Mouse (Mus musculus) erythroblast, embryonic 14.5 days (primary cell): ENCODE results near the gene Pdcd4. TPM values are rescaled to one million over a fixed set of nuclear protein-coding genes. Genes with fewer than 3 reads are reported as not detected.

Source experiments
- H3K27me3 ChIP-seq: 2 replicates; pipeline ENCODE4 v1.6.1; 2012; ENCODE audit warnings: inconsistent platforms; ENCODE audit not compliant: control insufficient read depth
- H3K36me3 ChIP-seq: 2 replicates; pipeline ENCODE4 v1.6.1; 2012; ENCODE audit warnings: mild to moderate bottlenecking, inconsistent platforms; ENCODE audit not compliant: control insufficient read depth
- H3K4me1 ChIP-seq: 2 replicates; pipeline ENCODE4 v1.6.1; 2012; ENCODE audit warnings: inconsistent platforms; ENCODE audit not compliant: control insufficient read depth
- H3K4me3 ChIP-seq: replicated peaks from 2 replicates; pipeline ENCODE3; 2012; ENCODE audit warnings: moderate library complexity, mild to moderate bottlenecking, inconsistent platforms
- H3K9me3 ChIP-seq: 2 replicates; pipeline ENCODE4 v1.6.1; 2012; ENCODE audit warnings: low read length, inconsistent platforms, mixed read lengths; ENCODE audit not compliant: control insufficient read depth
- GATA1 ChIP-seq: IDR thresholded peaks from 2 replicates; pipeline ENCODE4 v1.6.1; 2012; ENCODE audit warnings: low read length, inconsistent platforms, mixed read lengths
- TAL1 ChIP-seq: IDR thresholded peaks from 3 replicates; pipeline ENCODE4 v1.6.1; 2012; ENCODE audit warnings: low read length, inconsistent platforms, mixed read lengths
- polyA plus RNA-seq: library from polyadenylated mRNA; stranded (reverse); fragments of >175 nt; gene quantifications from 2 replicates; pipeline ENCODE4 v1.2.3, GENCODE M21; 2012

Gene Pdcd4
- polyA plus RNA-seq, 1 experiment: 0.73 TPM

DNA sequence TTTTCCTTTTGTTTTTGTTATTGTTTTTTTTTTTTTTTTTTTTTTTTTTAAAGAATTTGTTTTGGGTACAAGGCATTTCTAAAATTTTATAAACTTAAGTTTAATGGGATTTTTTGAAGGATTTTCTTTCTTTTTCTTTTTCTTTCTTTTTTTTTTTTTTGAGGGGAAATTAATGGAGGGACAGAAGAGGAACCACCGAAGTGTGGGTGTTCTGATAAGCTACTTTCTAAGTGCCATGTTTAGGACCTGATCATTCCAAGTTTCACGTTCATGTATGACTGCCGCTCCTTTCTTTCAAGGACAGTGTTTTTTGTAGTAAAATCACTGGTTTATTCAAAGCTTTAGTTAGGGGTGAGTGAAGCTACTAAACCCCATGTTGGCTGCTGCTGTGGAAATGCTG, 37.2 kb downstream of the Pdcd4 start:
- Histone ChIP-seq H3K4me3 (no peak overlapping the region), H3K27me3 (no peaks in the 10 kb centered on the region), H3K36me3 (peaks cover 77% of the 10 kb centered on the region), H3K4me1 (no peaks in the 10 kb centered on the region; the same call in 1 of the 2 replicates), H3K9me3 (no peaks in the 10 kb centered on the region)
- TF ChIP-seq GATA1 (no peak), TAL1 (no peak)

DNA sequence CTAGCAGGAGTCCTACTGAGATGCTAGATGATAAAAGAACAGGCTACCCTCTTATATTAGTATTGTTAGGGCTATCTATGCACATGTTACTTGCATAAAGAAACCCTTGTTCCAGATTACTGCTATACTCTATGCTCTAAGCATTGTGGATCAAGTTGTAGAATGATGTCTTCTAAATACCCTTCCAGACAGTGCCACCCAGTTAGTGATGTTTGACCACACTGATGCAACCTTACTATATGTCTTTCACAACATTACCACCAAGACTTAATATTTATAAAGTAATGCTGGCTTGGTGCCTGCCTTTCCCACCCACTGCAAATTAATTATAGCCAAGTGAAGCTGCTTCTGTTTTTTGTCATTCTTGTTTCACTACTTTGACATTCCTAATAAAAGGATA, 41.0 kb downstream of the Pdcd4 start:
- H3K36me3 ChIP-seq: peaks cover 73% of the 10 kb centered on the region
- H3K4me1 ChIP-seq: no peaks in the 10 kb centered on the region; the same call in none of the 2 replicates
- H3K9me3 ChIP-seq: no peaks in the 10 kb centered on the region
- TF ChIP-seq GATA1 (no peak), TAL1 (no peak)
- H3K27me3 ChIP-seq: no peaks in the 10 kb centered on the region
- H3K4me3 ChIP-seq: no peak overlapping the region

DNA sequence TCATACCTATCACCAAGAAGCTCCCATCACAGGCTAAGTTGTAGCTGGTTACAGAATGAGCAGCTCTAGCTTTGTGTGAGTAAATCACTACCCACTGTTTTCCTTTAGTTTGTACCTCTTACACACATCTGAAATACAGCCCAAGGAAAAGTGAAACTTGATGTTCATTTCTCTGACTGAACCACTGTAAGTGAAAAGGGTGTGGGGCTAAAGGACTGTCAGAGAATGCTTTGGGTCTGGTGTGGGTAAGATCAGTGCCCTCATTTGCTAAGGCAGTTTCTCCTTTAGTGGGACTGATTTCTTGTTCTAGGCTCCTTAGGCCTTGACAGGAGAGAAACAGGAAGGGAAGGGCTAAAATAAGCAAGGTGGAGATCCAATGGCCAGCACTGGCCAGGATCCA, 42.0 kb downstream of the Pdcd4 start:
- peaks cover 71% of the 10 kb centered on the region for H3K36me3 ChIP-seq
- H3K4me3 ChIP-seq: no peak overlapping the region
- H3K4me1 ChIP-seq: no peaks in the 10 kb centered on the region; the same call in none of the 2 replicates
- no peaks in the 10 kb centered on the region for H3K27me3 ChIP-seq
- no peaks in the 10 kb centered on the region for H3K9me3 ChIP-seq
- TF ChIP-seq TAL1 (no peak), GATA1 (no peak)

DNA sequence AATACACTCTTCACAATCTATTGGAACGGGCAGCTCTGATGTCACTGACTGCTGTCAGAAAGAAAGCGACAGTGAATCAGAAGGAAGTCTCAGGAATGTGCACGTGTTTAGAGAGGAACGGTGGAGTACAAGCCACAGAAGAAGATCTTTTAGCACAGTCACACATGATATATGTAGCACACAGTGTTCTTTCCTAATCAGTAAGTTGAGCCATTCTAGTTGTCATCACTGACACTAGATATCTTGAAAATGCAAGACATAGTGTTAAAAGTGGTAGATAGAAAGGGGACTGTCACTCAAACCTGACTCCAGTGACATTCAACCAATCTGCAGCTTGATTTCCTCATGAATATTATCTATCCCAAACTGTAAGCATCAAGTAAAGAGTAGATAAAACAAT, 47.4 kb downstream of the Pdcd4 start:
- peaks cover 38% of the 10 kb centered on the region for H3K4me1 ChIP-seq
- no peak for TF ChIP-seq GATA1
- no peak for TF ChIP-seq TAL1
- H3K27me3 ChIP-seq: no peaks in the 10 kb centered on the region
- H3K36me3 ChIP-seq: peaks cover 50% of the 10 kb centered on the region
- no peak overlapping the region for H3K4me3 ChIP-seq
- no peaks in the 10 kb centered on the region for H3K9me3 ChIP-seq

DNA sequence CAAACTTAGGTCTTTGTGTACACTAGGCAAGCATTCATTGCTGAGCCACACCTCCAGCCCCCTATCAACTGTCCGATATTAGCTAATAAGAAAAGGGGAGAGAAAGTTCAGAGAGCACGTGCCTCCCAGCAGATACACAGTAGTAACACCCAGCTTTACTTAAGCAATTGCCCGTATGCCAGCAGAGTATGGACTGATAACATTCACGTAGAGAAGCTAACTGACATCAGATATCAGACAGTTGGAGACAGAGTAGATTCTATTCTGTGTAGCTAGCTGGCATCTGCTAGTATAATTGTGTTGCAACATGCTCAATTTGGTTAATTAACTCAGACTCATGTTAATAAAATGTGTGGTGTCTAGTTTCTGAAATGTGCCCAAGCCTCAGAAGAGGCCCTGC, 49.1 kb downstream of the Pdcd4 start:
- peaks cover 46% of the 10 kb centered on the region for H3K4me1 ChIP-seq
- H3K9me3 ChIP-seq: no peaks in the 10 kb centered on the region
- TF ChIP-seq GATA1 (no peak), TAL1 (no peak)
- no peaks in the 10 kb centered on the region for H3K27me3 ChIP-seq
- peaks cover 46% of the 10 kb centered on the region for H3K36me3 ChIP-seq
- no peak overlapping the region for H3K4me3 ChIP-seq

DNA sequence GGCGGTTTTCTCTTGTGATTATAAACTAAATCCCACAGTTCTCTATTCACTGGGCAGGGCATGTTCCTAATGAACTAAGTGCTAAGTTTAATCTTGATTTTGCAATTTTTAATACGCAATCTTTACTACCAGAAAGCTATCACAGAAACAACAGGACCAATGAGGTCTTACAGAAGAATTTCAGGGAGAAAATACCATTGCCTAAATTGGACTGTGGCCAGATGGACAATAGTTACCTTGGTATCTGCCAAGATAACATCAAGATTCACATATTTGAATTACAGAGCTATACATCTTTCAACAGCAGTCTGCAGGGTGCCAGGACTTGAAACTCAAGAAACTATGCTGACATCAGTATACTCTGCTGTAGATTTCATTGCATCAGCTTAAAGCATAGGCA, 50.3 kb downstream of the Pdcd4 start:
- Histone ChIP-seq H3K36me3 (peaks cover 39% of the 10 kb centered on the region), H3K27me3 (no peaks in the 10 kb centered on the region), H3K9me3 (no peaks in the 10 kb centered on the region), H3K4me1 (peaks cover 52% of the 10 kb centered on the region), H3K4me3 (no peak overlapping the region)
- TF ChIP-seq TAL1 (no peak), GATA1 (no peak)

DNA sequence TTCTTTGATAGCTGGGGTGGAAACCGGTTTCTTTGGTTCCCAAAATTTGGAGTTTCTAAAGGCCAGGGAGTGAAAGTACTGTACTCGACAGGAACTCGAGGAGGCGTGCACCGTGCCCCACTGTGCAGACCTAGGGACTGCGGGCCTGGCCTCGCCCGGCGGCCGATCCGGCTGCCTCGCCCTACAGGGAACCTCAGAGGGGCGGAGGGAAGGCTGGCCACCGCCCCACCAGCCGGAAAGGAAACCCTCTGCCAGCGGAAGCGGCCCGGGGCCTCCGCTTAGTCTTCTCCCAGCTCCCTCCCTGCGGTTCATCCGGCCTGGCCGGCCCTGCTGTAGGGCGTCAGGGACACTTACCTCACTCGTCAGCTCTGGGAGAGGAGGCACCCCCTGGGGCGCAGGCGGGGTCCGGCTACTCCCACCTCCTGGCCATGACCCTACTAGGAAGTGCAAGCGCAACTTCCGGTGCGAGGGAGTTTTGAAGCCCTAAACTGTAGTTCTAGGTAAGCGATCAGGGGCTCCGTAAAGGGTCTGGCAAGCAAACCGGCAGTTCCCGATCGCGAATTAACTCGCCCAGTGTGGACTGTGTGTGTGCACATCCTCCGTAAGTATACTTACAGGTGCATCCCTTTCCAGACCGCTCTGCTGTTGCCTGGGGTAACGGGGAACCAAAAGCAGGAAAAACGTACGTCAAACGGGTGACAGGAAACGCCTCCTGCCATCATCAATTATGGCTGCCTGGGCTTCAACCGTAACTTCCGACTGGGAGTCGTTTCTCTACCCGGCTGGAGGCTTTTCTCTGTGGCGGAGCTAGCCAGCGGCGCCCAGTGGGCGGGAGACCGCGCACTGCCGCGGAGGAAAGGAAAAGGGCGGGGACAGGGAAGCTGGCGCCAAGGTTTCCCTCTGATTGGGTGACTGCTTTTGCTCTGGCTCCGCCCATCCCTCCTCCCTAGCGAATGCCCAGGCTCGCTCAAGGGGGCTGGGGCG, 52.1 kb downstream of the Pdcd4 start, which contains the start of the genes Shoc2 and Bbip1:
Shoc2 (plus strand) TSS at position 505 of the 984 bp plus-strand sequence.
Bbip1 (minus strand) TSS at position 826 of the 984 bp plus-strand sequence.
- Histone ChIP-seq H3K27me3 (no peaks in the 10 kb centered on the region), H3K4me1 (peaks cover 58% of the 10 kb centered on the region), H3K4me3 (peak within 1 kb of the TSS; percentile 73), H3K36me3 (peaks cover 27% of the 10 kb centered on the region), H3K9me3 (no peaks in the 10 kb centered on the region)
- no peak for TF ChIP-seq TAL1
- no peak for TF ChIP-seq GATA1

DNA sequence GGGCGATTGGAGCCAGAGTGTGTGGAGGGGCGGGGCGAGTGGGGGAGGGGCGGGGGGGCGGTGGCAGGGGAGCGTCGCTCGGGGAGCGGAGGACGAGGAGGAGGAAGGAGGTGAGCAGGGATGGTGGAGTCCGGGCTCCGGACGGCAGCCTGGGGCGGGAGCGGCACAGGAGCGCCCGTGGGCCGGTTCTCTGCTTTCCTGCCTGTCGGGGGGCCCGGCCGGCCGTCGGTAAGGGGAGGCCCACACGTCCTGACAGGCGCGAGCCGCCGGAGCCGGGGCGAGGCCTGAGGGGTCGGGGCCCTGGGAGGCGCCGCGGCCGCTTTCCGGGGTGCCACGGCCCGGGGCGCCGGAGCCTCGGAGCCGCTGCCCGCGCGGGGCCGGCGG, 52.7 kb downstream of the Pdcd4 start:
- H3K4me1 ChIP-seq: peaks cover 57% of the 10 kb centered on the region

More for the DNA sequence above, 52.7 kb downstream of the Pdcd4 start:
- Histone ChIP-seq H3K27me3 (no peaks in the 10 kb centered on the region), H3K4me3 (peak overlapping the region; percentile 73), H3K36me3 (peaks cover 23% of the 10 kb centered on the region), H3K9me3 (no peaks in the 10 kb centered on the region)
- no peak for TF ChIP-seq GATA1
- no peak for TF ChIP-seq TAL1
